Mouse (Mus musculus): Measurements from ENCODE around the gene Maml2.
"Not testable (repeated sequence)": the region's sequence is repeated elsewhere in the genome, so short reads cannot be mapped to it uniquely, and the experiment has no call there.

Maml2 gene

DNA sequence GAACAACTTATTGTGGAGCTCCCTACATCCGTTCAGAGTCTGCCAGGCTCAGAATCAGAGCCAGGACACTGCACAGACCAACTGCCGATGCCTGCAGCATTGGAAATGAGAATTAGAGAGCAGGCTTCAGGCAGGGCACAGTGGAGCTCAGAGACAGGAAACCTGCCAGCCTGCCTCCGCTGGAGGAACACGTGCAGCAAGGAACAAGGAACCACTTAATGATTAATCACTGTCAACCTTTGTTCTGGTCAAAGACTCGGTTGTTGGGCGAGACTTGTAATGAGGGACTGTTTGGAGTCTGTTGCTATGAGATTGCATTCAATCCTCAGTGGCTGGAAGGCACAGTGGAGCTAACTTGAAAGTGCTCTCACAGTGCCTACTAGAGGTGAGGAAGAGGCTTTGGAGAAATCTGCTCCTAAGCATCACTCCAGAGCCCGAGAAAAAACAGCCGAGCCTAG lies 383.9 kb downstream of the Maml2 start:
- DNase-seq (ENCODE audit: low spot score), result peak; percentile 52

DNA sequence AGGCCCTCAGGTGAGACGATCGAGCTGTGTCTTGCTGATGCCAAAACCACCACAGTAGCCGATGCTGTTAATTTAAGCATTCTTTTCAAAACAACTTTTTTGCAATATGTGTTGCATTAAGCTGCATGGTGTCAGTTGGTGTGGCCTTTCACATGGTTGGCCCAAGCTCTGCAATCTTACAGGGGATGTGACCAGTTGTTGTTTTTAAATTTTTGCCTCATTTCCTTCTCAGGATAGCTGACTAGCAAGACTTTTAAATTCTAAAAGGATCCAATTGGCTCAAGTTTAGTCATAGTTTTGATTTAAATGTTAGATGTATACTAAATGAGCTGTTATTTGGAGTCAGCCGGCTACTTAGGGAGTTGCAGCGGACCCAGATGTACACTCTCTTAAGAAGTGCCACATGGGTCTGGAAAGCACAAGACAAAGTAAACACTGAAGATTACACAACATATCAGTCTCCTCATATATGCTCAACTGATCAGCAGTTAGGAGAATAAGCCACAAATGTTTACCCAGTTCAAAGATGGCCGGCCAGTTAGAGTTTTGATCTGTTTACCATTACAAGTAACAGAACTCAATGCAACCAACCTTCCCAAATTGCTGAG lies 386.7 kb downstream of the Maml2 start:
- DNase-seq (ENCODE audit: low spot score), result no peak

DNA sequence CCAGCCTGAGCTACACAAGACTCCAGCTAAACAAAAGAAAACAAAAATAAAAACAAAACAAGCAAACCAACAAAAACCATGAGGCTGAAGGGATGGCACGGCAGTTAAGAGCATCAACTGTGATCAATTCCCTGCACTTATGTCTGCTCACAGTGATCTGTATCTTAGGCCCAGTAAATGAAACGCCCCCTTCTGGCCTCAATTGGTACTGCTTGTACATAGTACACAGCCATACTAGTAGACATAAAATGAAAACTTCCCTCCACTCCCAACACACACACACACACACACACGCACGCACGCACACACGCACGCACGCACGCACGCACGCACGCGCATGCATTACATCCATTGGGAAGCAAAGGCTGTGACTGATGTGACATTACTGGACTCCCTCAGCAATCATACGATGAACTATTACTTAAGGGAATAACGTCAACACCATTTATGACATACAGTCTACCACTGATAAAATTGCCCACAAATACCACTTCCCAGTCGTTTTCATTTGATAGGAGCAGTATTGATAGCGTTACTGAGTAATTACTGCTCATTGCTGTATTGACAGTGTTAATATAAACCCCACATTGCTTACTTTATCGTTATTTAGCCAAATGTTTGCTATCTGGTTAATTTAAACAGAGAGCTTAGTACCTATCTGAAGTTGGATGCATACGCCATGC lies 389.4 kb downstream of the Maml2 start:
- DNase-seq (ENCODE audit: low spot score), result no peak

DNA sequence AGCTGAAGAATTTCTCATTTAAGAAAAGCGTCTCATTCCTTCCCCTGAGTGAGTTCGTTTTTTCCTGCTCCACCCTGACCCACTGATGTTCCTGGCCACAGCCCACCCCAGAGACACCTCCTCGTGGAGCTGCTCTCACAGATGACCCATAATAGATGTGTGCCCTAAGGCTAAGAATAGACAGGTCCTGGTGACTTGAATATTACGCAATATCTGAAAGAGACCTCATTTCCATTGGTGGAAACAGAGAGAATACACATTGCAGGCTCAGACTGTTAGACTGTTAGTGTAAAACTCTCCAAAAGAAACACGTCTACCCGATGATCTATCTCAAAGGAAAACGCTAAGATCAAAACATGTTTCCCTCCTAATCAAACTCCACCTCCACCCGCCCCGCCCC lies 391.2 kb downstream of the Maml2 start:
- DNase-seq (ENCODE audit: low spot score), result no peak

DNA sequence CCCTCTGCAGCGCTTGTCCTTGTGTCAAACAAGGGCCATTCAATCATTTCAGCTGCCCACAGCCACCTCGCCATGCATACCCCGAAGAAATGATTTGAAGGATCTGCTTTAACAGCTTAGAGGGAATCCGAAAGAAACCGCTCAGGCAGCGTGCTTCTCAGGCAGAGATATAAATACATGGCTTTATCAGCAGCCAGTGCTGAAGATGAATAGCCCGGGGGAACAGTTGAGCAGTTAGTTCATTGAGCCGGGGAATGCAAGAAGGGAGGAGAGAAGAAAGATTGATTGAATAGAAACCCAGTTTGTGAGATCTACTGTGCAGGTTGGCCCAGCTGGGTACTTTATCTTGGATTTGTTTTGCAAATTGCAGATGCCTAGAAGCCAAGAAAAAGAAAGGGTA lies 392.6 kb downstream of the Maml2 start:
- DNase-seq (ENCODE audit: low spot score), result no peak

DNA sequence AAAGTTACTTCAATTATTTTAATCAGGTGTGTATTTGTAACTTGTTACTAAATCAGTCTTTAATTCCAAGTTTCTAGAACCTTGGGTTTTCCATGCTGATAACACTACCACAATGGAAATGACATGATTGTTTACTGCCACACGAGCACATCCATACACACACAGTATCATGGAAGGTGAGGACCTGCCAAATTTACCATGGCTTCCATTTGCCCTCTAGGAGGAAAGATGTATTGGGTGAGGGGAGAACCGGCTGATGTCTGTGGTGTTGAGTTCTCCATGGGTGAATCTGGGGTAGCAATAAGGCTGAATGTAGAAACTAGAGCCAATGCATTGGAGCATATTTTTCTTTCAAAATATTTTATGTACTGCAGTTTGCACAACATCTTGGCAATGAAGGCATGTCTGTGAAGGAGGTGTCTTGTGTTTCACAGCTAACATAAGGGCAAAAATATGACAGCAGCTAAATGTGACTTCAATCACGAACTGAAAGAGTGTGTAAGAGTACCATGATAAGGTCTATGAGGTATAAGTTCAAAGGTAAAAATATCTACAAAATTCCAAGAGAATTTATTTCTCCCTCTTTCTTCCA lies 396.0 kb downstream of the Maml2 start:
- DNase-seq (ENCODE audit: low spot score), result no peak

DNA sequence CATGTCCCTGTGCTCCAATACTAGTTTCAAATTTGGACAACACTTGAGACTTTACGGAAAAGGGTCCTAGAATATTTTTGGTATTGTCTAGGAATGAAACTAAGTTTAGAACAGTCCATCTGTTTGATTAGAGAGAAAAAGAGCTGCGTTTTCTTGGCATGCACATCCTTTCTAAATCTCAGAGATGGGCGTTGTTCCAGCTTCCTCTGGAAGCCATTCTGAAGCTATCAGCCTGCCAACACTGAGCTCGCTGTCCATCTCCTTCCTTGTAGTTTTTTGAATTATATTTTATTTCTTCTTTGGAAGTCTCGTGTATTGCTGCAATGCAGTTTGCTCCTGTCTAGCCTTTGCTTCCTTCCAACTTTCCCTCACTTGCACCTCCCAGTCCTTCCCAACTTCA lies 396.5 kb downstream of the Maml2 start:
- DNase-seq (ENCODE audit: low spot score), result peak; percentile 30

DNA sequence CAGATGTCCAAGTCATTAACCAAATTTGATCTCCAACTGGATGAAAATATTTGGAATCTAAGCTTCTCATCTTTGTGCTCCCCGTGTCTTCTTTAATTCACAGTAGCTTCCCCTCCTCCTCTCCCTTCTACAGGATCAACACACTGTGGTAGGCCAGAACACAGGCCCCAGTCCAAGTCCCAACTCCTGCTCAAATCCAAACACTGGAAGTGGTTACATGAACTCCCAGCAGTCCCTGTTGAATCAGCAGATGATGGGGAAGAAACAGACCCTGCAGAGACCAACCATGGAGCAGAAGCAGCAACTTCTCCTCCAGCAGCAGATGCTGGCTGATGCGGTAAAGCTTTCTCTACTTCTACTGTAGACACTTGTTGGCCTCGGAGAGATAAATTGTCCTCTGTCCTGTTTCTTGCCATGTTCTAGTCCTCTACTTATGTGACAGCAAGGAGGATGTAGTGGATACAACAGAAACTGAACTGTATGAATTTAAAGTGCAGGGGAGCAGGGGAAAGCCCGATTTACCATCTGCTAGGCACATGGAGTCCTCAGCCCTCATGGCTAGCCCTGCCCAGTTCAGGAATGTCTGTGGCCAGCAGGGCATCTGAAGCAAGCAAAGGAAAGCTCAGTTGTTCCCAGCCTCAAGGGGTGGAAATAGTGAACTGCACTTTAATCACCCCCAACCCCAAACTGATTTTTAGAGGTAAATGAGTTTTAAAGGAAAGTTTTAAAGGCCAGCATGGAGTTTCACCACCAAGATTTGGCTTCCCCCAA lies 399.5 kb downstream of the Maml2 start:
- DNase-seq (ENCODE audit: low spot score), result no peak

DNA sequence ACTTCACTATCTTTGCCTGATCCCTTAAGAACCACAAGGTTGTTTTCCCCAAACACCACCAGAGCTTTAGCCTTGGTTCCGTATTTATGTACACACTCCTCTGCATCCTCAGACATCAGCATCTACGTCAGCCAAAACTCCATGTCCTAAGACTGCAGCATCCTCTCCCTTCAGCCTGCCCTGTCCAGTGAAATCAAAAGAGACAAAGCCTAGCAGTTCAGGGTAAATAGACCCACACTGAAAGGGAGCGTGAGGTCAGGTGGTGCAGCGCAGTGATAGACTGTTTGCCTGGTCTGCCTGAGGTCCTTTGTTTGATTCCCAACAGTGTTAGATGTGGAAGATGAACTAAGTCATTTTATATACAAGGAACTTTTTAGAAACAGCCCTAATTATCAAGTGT lies 400.1 kb downstream of the Maml2 start:
- no peak for DNase-seq (ENCODE audit: low spot score)

DNA sequence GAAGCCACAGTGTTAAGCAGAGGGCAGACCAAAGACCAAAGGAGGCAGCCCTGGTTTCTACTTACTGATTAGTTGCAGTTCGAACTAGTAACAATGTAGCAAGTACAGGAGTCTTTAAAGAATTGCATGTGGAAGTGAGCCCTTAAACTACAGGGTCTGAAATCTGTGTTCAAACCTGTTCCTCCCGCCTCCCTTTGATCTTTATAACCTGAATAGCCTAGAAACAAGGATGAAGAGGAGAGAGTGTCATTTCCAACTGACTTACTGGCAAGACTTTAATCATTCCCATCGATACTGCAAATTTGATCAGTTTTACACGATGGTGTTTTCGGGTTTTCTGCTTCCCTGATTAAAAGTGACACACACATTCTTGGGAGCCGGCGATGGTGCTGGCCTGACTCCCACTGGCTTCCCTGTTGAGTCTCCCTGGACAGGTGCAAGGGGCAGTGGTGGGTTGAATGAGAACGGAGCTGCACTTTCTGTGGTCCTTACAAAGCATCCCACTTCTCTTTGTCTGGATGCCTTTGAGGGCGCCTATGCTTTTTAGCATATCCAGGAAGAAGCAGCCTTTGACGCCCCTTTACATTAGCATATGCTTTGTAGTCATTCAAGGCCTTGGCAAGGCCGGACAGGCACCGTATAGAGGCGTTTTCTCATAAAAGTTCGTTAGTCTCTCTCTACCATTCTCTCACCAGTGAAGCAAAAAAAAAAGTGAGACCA lies 401.5 kb downstream of the Maml2 start:
- DNase-seq (ENCODE audit: low spot score), result no peak

DNA sequence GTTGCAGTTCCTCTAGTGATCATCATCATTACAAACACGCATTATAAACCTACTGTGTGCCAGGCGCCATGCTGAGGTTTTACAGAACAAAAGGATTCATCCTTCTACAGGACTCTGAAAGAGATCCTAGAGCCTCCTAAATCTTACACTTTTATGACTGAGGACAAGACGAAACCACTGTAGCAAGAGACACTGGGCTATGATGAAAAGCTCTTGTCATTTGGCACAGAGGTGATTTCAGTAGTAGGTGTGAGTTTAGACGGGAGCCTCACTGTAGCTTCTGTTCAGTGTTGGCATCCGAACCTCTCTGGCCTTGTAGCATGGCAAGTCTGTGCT lies 402.0 kb downstream of the Maml2 start:
- DNase-seq (ENCODE audit: low spot score), result no peak

DNA sequence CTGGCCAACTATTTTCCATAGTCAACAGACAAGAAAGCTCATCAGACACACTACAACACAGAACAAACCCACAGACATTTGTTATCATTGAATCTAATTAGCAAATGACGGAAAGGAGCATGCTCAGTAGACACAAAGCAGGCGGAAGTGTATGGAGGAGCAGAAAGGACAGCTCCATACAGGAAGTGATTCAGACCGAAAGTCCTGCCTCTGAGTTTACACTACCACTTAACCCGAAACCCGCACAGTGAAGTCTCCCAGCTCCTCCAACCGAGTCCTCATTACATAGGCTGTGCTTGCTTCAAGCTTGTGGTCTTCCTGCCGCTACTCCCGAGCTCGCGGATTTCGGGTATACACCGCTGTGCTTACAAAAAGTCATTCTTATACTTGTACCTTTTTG lies 404.0 kb downstream of the Maml2 start:
- DNase-seq (ENCODE audit: low spot score), result peak; percentile 37

DNA sequence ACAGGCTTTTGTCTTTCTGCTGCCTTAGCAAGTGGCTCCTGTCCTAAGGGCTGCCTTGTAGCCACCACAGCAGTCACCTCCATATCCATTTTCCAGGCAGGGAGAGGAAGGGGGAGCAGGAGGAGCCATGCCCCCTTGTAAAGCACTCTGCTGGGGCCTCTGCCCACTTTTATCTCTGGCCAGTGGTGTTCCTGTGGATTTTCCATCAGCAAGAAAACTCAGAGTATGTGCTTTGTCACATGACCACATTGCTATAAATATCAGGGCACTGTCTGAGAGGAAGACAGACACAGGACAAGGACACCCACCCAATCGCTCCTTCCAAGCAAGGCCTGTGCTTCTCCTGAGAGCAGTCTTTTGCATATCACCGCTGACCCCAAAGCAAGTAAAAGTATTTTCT lies 405.3 kb downstream of the Maml2 start:
- DNase-seq (ENCODE audit: low spot score), result no peak

DNA sequence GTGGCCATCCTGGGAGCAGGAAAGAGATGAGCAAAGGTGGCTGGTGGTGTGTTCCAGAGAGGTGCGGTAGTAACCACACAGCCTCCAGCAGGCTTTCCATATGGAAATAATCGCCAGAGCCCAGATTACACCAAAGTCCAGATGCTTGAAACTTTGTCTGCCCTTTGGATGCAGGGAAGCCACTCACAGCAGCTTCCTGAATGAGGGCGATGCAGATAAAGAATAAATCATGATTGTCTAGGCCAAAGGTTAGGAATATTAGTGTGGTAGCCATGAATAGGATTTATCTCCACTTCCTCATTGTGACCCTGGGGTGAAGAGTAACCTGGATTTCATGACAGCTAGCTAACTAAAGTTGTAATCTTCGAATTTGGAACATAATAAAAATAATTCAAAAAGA lies 407.2 kb downstream of the Maml2 start:
- no peak for DNase-seq (ENCODE audit: low spot score)

DNA sequence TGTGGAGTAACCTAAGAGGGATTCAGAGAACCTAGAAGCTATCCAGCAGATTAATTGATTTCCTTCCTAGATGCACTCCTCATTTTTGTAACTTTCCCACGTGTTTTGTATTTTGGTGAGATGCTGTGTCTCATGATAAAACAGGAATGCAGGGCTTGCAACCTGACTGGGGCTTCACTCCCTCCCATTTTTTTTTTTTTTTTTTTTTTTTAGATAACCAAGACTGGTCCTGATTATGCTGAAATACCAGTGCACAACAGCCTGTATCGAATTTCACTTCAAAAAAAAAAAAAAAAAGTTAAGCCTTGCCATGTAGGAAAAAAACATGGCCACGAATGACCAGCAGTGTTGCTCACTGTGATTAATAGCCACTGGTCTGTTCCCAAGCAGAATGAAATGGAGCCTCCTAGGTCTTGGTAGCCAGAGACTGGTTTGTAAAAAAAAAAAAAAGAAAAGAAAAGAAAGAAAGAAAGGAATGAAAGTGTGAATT lies 409.4 kb downstream of the Maml2 start:
- no peak for DNase-seq (ENCODE audit: low spot score)

DNA sequence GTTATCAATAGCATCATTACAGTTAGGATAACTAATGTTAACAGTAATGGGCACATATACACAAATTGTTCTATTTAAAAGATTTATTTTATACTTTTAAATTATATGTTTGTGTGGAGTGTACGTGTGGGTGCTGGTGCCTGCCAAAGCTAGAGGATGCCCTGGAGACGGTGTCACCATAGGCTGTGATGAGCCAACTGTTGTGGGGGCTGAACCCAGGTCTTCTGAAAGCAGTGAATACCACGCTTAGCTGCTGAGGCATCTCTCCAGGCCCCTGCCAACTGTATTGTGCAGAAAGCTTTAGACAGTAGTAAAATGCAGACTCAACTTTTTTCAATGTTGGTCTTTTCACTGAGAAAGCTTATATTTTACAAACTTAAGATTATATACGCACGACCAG lies 411.7 kb downstream of the Maml2 start:
- no peak for DNase-seq (ENCODE audit: low spot score)

DNA sequence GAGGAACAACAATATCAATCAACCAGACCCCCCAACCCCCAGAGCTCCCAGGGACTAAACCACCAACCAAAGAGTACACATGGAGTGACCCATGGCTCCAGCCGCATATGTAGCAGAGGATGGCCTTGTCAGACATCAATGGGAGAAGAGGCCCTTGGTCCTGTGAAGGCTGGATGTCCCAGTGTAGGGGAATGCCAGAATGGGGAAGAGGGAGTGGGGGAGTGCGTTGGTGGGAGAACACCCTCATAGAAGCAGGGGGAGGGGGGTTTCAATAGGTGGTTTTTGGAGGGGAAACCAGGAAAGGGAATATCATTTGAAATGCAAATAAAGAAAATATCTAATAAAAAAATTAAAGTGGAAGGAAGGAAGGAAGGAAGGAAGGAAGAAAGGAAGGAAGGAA lies 418.1 kb downstream of the Maml2 start:
- not testable (repeated sequence) for DNase-seq (ENCODE audit: low spot score)

DNA sequence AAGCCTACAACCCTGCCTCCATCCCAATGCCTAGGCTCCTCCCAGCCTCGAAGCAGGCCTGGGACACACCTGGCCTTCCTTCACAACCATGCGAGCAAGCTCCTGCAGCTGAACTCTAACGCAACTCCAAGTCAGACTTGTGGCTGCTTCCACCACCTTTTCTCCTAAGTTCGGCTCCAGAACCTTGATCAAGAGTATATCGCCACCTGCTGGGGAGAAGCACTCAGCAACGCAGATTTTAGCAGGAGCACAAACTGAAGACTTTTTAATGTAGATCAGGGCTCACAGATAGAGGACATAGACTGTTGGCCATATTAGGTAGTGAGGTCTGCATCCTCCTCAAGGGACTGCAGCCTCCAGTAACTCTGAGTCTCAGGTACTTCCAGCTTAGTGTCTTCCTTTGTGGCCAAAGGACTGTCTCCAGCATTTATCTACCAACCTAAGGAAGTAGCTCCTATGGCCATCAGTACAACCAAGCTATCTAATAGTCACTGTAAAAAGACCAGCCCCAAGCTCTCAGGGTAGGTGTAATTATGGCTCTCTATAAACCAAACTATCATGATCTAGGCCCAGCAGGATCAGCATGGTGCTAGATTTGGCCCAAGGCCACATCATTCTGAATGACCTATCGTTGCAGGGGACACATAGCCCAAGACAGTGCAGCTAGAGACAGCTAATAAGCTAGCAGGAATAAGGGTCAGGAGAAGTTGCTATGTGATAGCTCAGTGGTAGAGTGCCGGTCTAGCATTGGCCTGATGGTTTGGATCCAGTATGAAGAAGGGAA lies 418.8 kb downstream of the Maml2 start:
- DNase-seq (ENCODE audit: low spot score), result peak; percentile 91

DNA sequence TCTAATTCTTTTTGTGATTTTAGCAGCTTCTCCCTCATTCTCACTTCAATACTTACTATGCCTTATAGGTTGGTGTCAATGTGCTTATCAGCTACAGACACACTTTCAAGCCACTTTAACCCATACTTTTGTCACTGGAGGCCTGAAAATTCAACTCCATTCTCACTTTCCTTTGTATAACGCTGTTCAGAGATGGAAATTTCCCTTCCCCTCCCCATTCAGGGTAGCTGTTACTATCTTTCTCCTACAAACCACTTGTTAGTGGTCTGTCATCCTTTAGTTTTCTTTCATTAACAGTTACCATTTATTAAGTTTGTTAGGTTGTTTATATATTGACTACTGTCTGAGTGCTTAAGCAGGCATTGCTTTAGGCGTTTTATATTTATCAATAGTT lies 450.6 kb downstream of the Maml2 start, which contains the start of gene Mtmr2:
Gene Mtmr2, plus strand, starts transcription at position 7 of the 394 bp plus-strand sequence.
- DNase-seq (ENCODE audit: low spot score), result no peak

DNA sequence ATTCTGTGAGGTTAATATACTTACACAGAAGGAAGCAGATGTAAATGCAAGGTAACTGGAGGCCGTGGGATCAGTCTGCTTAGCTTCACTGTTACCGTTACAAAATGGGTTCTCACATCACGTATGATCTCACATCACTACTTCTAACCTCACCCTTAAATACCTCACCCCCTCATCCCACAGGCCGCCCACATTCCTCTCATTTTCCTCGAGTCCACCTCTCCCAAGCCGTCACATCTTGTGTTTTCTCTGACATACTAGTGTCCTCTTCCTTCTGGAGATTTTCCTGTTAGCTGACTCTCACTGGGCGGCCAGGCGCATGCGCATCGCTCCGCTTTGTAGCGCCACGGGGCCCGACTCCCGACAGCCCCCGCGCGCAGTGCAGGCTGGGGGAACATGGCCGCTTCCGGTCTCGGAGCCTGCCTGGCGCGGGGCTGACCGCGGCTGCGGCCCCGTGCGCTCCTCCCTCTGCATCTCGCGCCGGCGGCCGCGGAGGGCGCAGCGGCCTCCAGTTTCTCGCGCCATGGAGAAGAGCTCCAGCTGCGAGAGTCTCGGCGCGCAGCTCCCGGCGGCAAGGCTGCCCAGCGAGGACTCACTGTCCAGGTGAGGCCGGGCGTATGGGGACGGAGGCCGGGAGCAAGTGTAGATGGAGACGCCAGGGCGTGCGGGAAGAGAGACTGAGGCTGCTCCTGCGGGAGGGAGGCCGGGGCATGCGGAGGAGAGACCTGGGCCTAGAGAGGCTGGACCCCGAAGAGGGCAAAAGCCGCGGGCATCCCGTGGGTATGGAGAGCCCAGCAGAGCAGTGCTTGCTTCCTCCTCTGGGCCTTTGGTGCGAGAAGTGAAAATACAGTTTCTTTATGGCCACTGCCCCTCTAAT lies 451.3 kb downstream of the Maml2 start:
- DNase-seq (ENCODE audit: low spot score), result peak; percentile 85

All from layer of hippocampus, adult 9-10 months (tissue).